Mouse (Mus musculus) thymus, adult 2 months (tissue): ENCODE results near the gene Asb17.

Source experiments
- CTCF ChIP-seq: fragments of 200-500 bp; IDR thresholded peaks from 2 replicates; pipeline ENCODE4 v1.5.1; 2012; ENCODE audit warnings: mild to moderate bottlenecking, control low read depth, low read length, moderate library complexity, borderline replicate concordance; ENCODE audit not compliant: control insufficient read depth, poor library complexity, insufficient read depth; ENCODE audit errors: extremely low read depth
- POLR2A ChIP-seq: fragments of 200-500 bp; IDR thresholded peaks from 2 replicates; pipeline ENCODE4 v1.6.1; 2012; ENCODE audit warnings: mild to moderate bottlenecking, low read length, control low read depth, moderate library complexity; ENCODE audit not compliant: control insufficient read depth, poor library complexity, insufficient read depth; ENCODE audit errors: extremely low read depth

GRCm38 (mm10) chr3:153834071-153834470 is 9.9 kb upstream of the Asb17 start:
- no peak for TF ChIP-seq CTCF
- no peak for TF ChIP-seq POLR2A
